Mouse (Mus musculus) C2C12 (cell line): Measurements from ENCODE around the gene Ctnnd2.

Experiments
- CTCF ChIP-seq: IDR thresholded peaks from one replicate; pipeline ENCODE4 v1.5.1; 2011; ENCODE audit not compliant: control insufficient read depth, insufficient read depth, insufficient read length
- USF1 ChIP-seq: IDR thresholded peaks from one replicate; pipeline ENCODE4 v1.6.1; 2011; ENCODE audit warnings: low read depth, mild to moderate bottlenecking, control low read depth, moderate library complexity

GRCm38 (mm10) chr15:30587446-30587845 is 415.1 kb downstream of the Ctnnd2 start:
- no peak for TF ChIP-seq CTCF
- no peak for TF ChIP-seq USF1
